Mouse (Mus musculus): Measurements from ENCODE around the gene Smyd3. TPM values are rescaled to one million over a fixed set of nuclear protein-coding genes. Genes with fewer than 3 reads are reported as not detected.
"Not testable (repeated sequence)": the region's sequence is repeated elsewhere in the genome, so short reads cannot be mapped to it uniquely, and the experiment has no call there.

Gene Smyd3
- polyA plus RNA-seq, 1 experiment from 2014 or later = 18.9 TPM

DNA sequence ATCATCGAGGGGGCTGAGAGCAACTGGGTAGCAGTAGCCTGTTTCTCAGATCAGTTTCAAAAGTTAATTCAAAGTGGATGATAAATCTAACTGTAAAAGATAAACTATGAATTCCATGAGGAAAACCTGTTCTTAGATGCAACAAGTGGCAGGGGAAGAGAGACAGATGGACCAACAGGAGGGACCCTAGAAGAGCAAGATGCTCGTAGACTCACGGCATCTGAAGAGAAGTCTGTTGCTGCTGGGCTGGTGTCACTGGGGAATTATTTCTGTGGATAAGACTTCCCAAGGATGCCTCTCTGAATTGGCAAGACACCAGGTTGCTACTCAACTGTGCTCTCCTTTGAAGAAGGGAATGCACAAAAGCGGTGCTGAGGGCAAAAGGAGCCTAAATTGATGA is 333.2 kb downstream of the Smyd3 start:
- Histone ChIP-seq H3K4me1 (ENCODE audit: control insufficient read depth, insufficient read depth, low read length) (no peaks in the 10 kb centered on the region), H3K27me3 (ENCODE audit: control insufficient read depth, insufficient read depth, low read length) (no peaks in the 10 kb centered on the region), H3K4me3 (replicated peaks; ENCODE audit: low read length) (no peak overlapping the region), H3K36me3 (ENCODE audit: control insufficient read depth, insufficient read depth, low read length) (no peaks in the 10 kb centered on the region), H3K9me3 (replicated peaks; ENCODE audit: control insufficient read depth, low read length) (no peaks in the 10 kb centered on the region), H3K27ac (ENCODE audit: low read length) (no peak overlapping the region), H3K4me2 (ENCODE audit: low read depth, low read length) (no peak overlapping the region), H3K9ac (ENCODE audit: low read length) (no peak overlapping the region)
- WGBS = 80% methylated on average over 4 of the region's 4 CpGs
- ATAC-seq (ENCODE audit: insufficient read depth, low FRiP score) = no peak

- Histone ChIP-seq H3K4me3 (replicated peaks; ENCODE audit: low read length) (no peak overlapping the region), H3K27me3 (ENCODE audit: control insufficient read depth, insufficient read depth, low read length) (no peaks in the 10 kb centered on the region), H3K36me3 (ENCODE audit: control insufficient read depth, insufficient read depth, low read length) (no peaks in the 10 kb centered on the region), H3K27ac (ENCODE audit: low read length) (no peak overlapping the region), H3K4me2 (ENCODE audit: low read depth, low read length) (no peak overlapping the region), H3K4me1 (ENCODE audit: control insufficient read depth, insufficient read depth, low read length) (no peaks in the 10 kb centered on the region), H3K9me3 (replicated peaks; ENCODE audit: control insufficient read depth, low read length) (no peaks in the 10 kb centered on the region), H3K9ac (ENCODE audit: low read length) (no peak overlapping the region)
- 73% methylated on average over 6 of the region's 6 CpGs for WGBS
- no peak for ATAC-seq (ENCODE audit: insufficient read depth, low FRiP score)
Observed at GRCm38 (mm10) chr1:179183499-179183898, 334.3 kb downstream of the Smyd3 start.

DNA sequence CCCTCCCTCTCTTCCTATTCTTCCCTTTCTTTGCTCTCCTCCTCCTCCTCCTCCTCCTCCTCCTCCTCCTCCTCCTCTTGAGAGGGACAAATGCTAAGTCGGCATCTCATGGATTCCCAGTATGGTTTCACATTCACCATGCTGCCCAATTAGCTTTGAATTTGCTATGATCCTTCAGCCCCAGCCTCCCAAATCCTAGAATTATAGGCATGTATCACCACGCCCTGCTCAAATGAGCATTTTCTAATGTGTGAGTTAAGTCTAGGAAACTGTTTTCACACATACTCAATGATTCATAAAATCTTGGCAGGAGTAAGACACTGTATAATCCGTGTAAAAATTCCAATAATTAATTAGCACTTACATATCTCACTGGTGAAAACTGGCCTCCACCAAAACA is 337.3 kb downstream of the Smyd3 start:
- no peaks in the 10 kb centered on the region for H3K9me3 ChIP-seq (replicated peaks; ENCODE audit: control insufficient read depth, low read length)
- H3K4me2 ChIP-seq (ENCODE audit: low read depth, low read length) = no peak overlapping the region
- H3K4me3 ChIP-seq (replicated peaks; ENCODE audit: low read length) = no peak overlapping the region
- no peak for ATAC-seq (ENCODE audit: insufficient read depth, low FRiP score)
- no peak overlapping the region for H3K27ac ChIP-seq (ENCODE audit: low read length)
- H3K27me3 ChIP-seq (ENCODE audit: control insufficient read depth, insufficient read depth, low read length) = no peaks in the 10 kb centered on the region
- no peak overlapping the region for H3K9ac ChIP-seq (ENCODE audit: low read length)
- WGBS = 62% methylated on average over 3 of the region's 3 CpGs
- H3K36me3 ChIP-seq (ENCODE audit: control insufficient read depth, insufficient read depth, low read length) = no peaks in the 10 kb centered on the region
- H3K4me1 ChIP-seq (ENCODE audit: control insufficient read depth, insufficient read depth, low read length) = 0 out of 2 replicates have a peak, but pooled peaks cover 3% of the 10 kb centered on the region

DNA sequence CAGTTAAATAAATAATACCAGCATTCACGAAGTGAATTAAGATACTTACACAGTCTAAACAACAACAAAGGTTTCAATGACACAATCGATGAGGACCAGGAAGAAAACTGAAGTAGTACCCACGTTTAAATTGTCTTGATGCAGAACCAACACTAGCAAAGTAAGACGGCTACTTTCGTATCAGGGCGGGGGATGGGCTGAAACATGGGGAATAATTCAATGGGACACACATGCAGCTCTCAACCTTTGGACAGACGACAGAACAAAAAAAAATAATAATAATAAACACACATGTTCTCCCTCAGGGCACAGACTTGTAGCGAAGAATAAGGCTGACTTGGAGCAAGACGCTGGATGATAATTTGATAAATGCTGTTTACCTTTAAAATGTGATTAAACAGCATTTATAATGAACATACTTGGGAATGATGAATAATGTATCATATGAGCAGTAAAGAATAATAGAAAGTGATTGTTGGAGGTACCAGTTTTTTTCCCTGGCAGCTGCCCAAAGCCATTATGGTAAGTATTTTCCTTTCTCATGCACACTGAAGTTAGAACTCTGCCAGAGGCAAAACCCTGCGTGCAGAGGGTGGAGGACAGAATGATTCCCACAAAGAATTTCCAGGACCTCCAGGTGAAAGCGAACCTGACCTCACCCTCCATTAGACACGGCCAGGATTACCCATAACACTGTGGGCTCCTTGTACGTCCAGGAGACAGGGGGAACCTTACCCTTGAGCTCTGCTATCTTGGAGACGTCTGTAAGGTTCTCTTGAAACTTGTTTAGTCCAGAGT is 340.8 kb downstream of the Smyd3 start:
- no peaks in the 10 kb centered on the region for H3K9me3 ChIP-seq (replicated peaks; ENCODE audit: control insufficient read depth, low read length)
- H3K9ac ChIP-seq (ENCODE audit: low read length) = no peak overlapping the region
- no peak overlapping the region for H3K4me2 ChIP-seq (ENCODE audit: low read depth, low read length)
- H3K4me1 ChIP-seq (ENCODE audit: control insufficient read depth, insufficient read depth, low read length) = 0 out of 2 replicates have a peak, but pooled peaks cover 3% of the 10 kb centered on the region
- 63% methylated on average over 14 of the region's 14 CpGs for WGBS
- no peak overlapping the region for H3K4me3 ChIP-seq (replicated peaks; ENCODE audit: low read length)
- ATAC-seq (ENCODE audit: insufficient read depth, low FRiP score) = no peak
- H3K27ac ChIP-seq (ENCODE audit: low read length) = no peak overlapping the region
- no peaks in the 10 kb centered on the region for H3K27me3 ChIP-seq (ENCODE audit: control insufficient read depth, insufficient read depth, low read length)
- no peaks in the 10 kb centered on the region for H3K36me3 ChIP-seq (ENCODE audit: control insufficient read depth, insufficient read depth, low read length)

- no peak for ATAC-seq (ENCODE audit: insufficient read depth, low FRiP score)
- 0 out of 2 replicates have a peak, but pooled peaks cover 3% of the 10 kb centered on the region for H3K4me1 ChIP-seq (ENCODE audit: control insufficient read depth, insufficient read depth, low read length)
- H3K27ac ChIP-seq (ENCODE audit: low read length) = no peak overlapping the region
- 60% methylated on average over 4 of the region's 4 CpGs for WGBS
- no peaks in the 10 kb centered on the region for H3K36me3 ChIP-seq (ENCODE audit: control insufficient read depth, insufficient read depth, low read length)
- H3K4me2 ChIP-seq (ENCODE audit: low read depth, low read length) = no peak overlapping the region
- no peak overlapping the region for H3K9ac ChIP-seq (ENCODE audit: low read length)
- no peaks in the 10 kb centered on the region for H3K27me3 ChIP-seq (ENCODE audit: control insufficient read depth, insufficient read depth, low read length)
- H3K4me3 ChIP-seq (replicated peaks; ENCODE audit: low read length) = no peak overlapping the region
- H3K9me3 ChIP-seq (replicated peaks; ENCODE audit: control insufficient read depth, low read length) = no peaks in the 10 kb centered on the region
Observed at GRCm38 (mm10) chr1:179174241-179174640, 343.6 kb downstream of the Smyd3 start.

DNA sequence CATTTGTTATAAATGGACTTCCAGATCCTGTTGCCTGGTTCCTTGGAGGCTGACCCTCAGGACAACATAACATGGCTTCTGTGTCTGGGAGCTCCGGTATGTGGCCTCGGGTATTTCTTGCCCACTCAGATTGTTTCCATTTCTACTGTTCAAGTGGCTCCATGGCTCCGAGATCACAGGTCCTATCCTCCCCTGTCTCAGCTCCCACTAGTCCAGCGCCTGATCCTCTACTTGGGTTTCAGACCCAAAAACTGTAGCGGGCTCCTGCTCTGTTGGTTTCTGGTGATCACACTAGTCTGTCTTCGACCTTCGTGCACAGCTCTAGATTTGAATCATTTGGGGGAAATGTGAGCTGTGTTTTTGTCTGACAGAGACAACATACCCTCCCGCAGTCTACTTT is 347.3 kb downstream of the Smyd3 start:
- H3K36me3 ChIP-seq (ENCODE audit: control insufficient read depth, insufficient read depth, low read length) = no peaks in the 10 kb centered on the region
- ATAC-seq (ENCODE audit: insufficient read depth, low FRiP score) = no peak
- H3K27ac ChIP-seq (ENCODE audit: low read length) = no peak overlapping the region

DNA sequence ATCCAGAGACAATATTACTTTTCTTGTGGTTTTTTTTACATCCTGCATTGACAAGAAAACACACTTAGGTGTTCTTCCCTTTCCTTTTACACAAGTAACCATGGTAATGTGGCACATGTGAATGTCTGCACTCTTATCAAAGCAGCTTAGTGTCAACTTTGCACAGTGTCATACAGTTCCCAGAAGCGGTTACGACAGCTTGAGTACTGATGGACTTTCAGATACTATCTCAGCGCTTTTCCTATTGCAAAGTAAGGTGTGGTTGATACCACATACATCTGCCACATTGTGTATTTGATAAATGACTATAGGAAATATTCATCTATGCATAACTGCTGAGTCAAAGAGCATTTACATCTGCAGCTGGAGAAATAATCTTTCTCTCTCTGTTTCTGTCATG is 348.1 kb downstream of the Smyd3 start:
- Histone ChIP-seq H3K27me3 (ENCODE audit: control insufficient read depth, insufficient read depth, low read length) (no peaks in the 10 kb centered on the region), H3K9ac (ENCODE audit: low read length) (no peak overlapping the region), H3K4me1 (ENCODE audit: control insufficient read depth, insufficient read depth, low read length) (no peaks in the 10 kb centered on the region; the same call in 1 of the 2 replicates), H3K27ac (ENCODE audit: low read length) (no peak overlapping the region), H3K9me3 (replicated peaks; ENCODE audit: control insufficient read depth, low read length) (no peaks in the 10 kb centered on the region), H3K36me3 (ENCODE audit: control insufficient read depth, insufficient read depth, low read length) (no peaks in the 10 kb centered on the region), H3K4me3 (replicated peaks; ENCODE audit: low read length) (no peak overlapping the region), H3K4me2 (ENCODE audit: low read depth, low read length) (no peak overlapping the region)
- peak; percentile 73; the same call in 1 of the 2 replicates for ATAC-seq (ENCODE audit: insufficient read depth, low FRiP score)
- 60% methylated on average over 3 of the region's 3 CpGs for WGBS

More for the DNA sequence above, 347.3 kb downstream of the Smyd3 start:
- H3K4me1 ChIP-seq (ENCODE audit: control insufficient read depth, insufficient read depth, low read length) = no peaks in the 10 kb centered on the region
- H3K4me2 ChIP-seq (ENCODE audit: low read depth, low read length) = no peak overlapping the region
- H3K9ac ChIP-seq (ENCODE audit: low read length) = no peak overlapping the region
- 90% methylated on average over 8 of the region's 8 CpGs for WGBS
- no peak overlapping the region for H3K4me3 ChIP-seq (replicated peaks; ENCODE audit: low read length)
- H3K27me3 ChIP-seq (ENCODE audit: control insufficient read depth, insufficient read depth, low read length) = no peaks in the 10 kb centered on the region
- H3K9me3 ChIP-seq (replicated peaks; ENCODE audit: control insufficient read depth, low read length) = no peaks in the 10 kb centered on the region

DNA sequence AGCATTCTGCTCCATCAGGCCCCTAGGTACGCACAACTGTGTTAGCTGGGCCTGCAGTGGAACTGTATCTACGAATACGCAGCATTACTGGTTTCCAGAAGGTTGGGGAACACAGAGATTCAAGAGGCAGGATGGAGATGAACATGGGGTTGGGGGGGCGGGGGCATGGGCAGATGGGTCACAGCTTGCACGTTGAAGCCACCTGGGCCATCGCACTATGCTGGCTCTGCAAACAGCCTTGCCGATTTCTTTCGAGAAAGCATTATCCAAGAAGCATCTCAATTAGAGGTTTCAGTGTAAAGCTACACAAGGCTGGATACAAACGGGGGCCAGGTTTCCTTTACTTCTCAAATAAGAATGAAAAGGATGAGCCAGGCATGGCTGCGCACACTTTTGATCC is 348.7 kb downstream of the Smyd3 start:
- 82% methylated on average over 10 of the region's 10 CpGs for WGBS
- H3K9ac ChIP-seq (ENCODE audit: low read length) = no peak overlapping the region
- no peaks in the 10 kb centered on the region for H3K9me3 ChIP-seq (replicated peaks; ENCODE audit: control insufficient read depth, low read length)
- no peak overlapping the region for H3K4me3 ChIP-seq (replicated peaks; ENCODE audit: low read length)
- H3K27ac ChIP-seq (ENCODE audit: low read length) = no peak overlapping the region
- H3K27me3 ChIP-seq (ENCODE audit: control insufficient read depth, insufficient read depth, low read length) = no peaks in the 10 kb centered on the region
- H3K4me1 ChIP-seq (ENCODE audit: control insufficient read depth, insufficient read depth, low read length) = no peaks in the 10 kb centered on the region; the same call in 1 of the 2 replicates
- no peaks in the 10 kb centered on the region for H3K36me3 ChIP-seq (ENCODE audit: control insufficient read depth, insufficient read depth, low read length)
- no peak for ATAC-seq (ENCODE audit: insufficient read depth, low FRiP score)
- no peak overlapping the region for H3K4me2 ChIP-seq (ENCODE audit: low read depth, low read length)

- 68% methylated on average over 5 of the region's 5 CpGs for WGBS
Observed at GRCm38 (mm10) chr1:179164219-179164618, 353.6 kb downstream of the Smyd3 start.

More at GRCm38 (mm10) chr1:179164219-179164618, 353.6 kb downstream of the Smyd3 start:
- H3K36me3 ChIP-seq (ENCODE audit: control insufficient read depth, insufficient read depth, low read length); ATAC-seq (ENCODE audit: insufficient read depth, low FRiP score); H3K9me3 ChIP-seq (replicated peaks; ENCODE audit: control insufficient read depth, low read length); H3K27me3 ChIP-seq (ENCODE audit: control insufficient read depth, insufficient read depth, low read length); H3K9ac ChIP-seq (ENCODE audit: low read length); H3K4me3 ChIP-seq (replicated peaks; ENCODE audit: low read length); H3K4me2 ChIP-seq (ENCODE audit: low read depth, low read length); H3K27ac ChIP-seq (ENCODE audit: low read length); H3K4me1 ChIP-seq (ENCODE audit: control insufficient read depth, insufficient read depth, low read length): not testable (repeated sequence)

Data from stomach, embryonic 16.5 days (tissue).